Mouse (Mus musculus): ENCODE measurements around the gene Noxo1.

DNA sequence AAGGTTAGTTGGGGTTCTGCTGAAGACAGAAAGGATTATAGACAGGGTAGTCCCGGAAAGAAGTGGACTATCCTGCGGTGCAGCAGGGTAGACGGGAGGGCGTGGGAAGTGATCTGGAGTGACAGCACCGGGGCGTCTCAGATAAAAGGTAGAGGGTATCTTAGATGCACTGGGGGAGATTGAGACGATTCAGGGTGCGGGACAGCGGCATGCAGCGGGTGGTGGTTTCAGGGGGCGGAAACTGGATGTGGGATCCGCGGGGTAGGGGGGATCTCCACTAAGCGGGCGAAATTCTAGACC, 27.8 kb downstream of the Noxo1 start:
- TF ChIP-seq MAX (IDR thresholded peaks at IDR 0.05): no peak
- TF ChIP-seq CTCF (IDR thresholded peaks at IDR 0.05; ENCODE audit: control insufficient read depth, insufficient read depth, insufficient read length): no peak
- no peak for TF ChIP-seq CEBPB (IDR thresholded peaks at IDR 0.05; ENCODE audit: low read depth)
- TF ChIP-seq MYOD1 (IDR thresholded peaks at IDR 0.05; ENCODE audit: control insufficient read depth, insufficient read length, low read depth): no peak
- no peak for TF ChIP-seq MYOG (IDR thresholded peaks at IDR 0.05; ENCODE audit: control insufficient read depth, extremely low read depth, insufficient read length)
- no peak for TF ChIP-seq USF1 (IDR thresholded peaks at IDR 0.05; ENCODE audit: low read depth)
- TF ChIP-seq FOSL1 (IDR thresholded peaks at IDR 0.05; ENCODE audit: insufficient read depth, low read length, poor library complexity, severe bottlenecking): no peak

Data from C2C12 (cell line).